Mouse (Mus musculus): ENCODE results near the gene Atp1a4. TPM values are rescaled to one million over a fixed set of nuclear protein-coding genes. Genes with fewer than 3 reads are reported as not detected.

Atp1a4 gene
- polyA plus RNA-seq, 1 experiment from 2014 or later = not detected

GRCm38 (mm10) chr1:172200871-172201447, 57.3 kb downstream of the Atp1a4 start:
- Histone ChIP-seq H3K9me3 (ENCODE audit: control insufficient read depth, low read depth, low read length) (no peaks in the 10 kb centered on the region), H3K27me3 (ENCODE audit: control insufficient read depth, insufficient read depth, low read length) (no peaks in the 10 kb centered on the region), H3K36me3 (ENCODE audit: control insufficient read depth, insufficient read depth, low read length) (peaks cover 39% of the 10 kb centered on the region), H3K4me2 (replicated peaks; ENCODE audit: low read depth, low read length) (peak overlapping the region; percentile 2; the same call in 1 of the 2 replicates), H3K9ac (replicated peaks; ENCODE audit: low read depth, low read length) (no peak overlapping the region), H3K27ac (ENCODE audit: low read length) (peak overlapping the region; percentile 33; the same call in 1 of the 2 replicates), H3K4me3 (ENCODE audit: low read depth, low read length) (no peak overlapping the region), H3K4me1 (ENCODE audit: control insufficient read depth, insufficient read depth, low read length) (peaks cover 50% of the 10 kb centered on the region)
- WGBS = 50% methylated on average over 7 of the region's 7 CpGs
- peak; percentile 16; the same call in 1 of the 2 replicates for ATAC-seq (ENCODE audit: insufficient number of reproducible peaks, insufficient read depth, low FRiP score, low read depth)

DNA sequence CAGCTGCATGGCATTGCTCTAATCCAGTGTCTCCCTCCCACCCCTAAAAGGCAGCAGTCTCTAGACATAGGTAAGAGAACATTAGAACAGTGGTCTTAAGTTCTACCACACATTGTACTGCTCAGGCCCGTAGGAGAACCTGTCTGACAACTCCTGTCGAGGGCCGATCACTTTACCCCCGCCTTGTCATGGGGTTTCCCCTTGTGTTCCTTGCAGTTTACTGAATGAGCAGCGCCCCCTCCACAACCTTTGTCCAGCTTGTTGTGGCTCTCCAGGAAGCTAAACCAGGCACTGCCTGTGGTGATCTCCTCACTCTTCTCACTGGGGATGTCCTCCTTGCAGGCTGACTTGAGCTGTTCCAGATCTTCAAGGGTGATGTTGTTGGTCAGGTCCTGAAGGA, 58.1 kb downstream of the Atp1a4 start:
- Histone ChIP-seq H3K27ac (ENCODE audit: low read length) (no peak overlapping the region; the same call in 1 of the 2 replicates), H3K4me2 (replicated peaks; ENCODE audit: low read depth, low read length) (no peak overlapping the region), H3K9me3 (ENCODE audit: control insufficient read depth, low read depth, low read length) (no peaks in the 10 kb centered on the region), H3K4me1 (ENCODE audit: control insufficient read depth, insufficient read depth, low read length) (peaks cover 42% of the 10 kb centered on the region), H3K4me3 (ENCODE audit: low read depth, low read length) (no peak overlapping the region), H3K27me3 (ENCODE audit: control insufficient read depth, insufficient read depth, low read length) (no peaks in the 10 kb centered on the region), H3K9ac (replicated peaks; ENCODE audit: low read depth, low read length) (no peak overlapping the region), H3K36me3 (ENCODE audit: control insufficient read depth, insufficient read depth, low read length) (peaks cover 46% of the 10 kb centered on the region)
- 74% methylated on average over 5 of the region's 5 CpGs for WGBS
- no peak for ATAC-seq (ENCODE audit: insufficient number of reproducible peaks, insufficient read depth, low FRiP score, low read depth)

DNA sequence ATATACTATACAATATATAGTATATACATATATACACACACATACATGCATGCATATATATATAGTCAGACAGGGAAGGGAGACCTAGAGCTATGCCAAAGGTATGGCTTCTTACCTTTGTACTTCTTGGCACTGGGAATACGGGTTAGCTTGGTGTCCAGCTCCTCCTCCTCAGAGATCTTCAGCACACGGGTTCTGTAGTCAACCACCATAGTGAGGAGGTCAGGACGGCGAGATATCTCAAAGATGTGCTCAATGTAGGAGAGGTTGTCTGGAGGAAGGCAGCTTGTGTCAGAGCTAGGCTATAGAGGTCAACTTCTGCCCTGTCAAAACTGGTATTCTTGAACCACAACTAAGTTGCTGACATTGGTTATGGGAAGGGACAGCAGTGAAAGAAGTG, 59.2 kb downstream of the Atp1a4 start:
- H3K4me3 ChIP-seq (ENCODE audit: low read depth, low read length) = no peak overlapping the region
- H3K27me3 ChIP-seq (ENCODE audit: control insufficient read depth, insufficient read depth, low read length) = no peaks in the 10 kb centered on the region
- 94% methylated on average over 4 of the region's 4 CpGs for WGBS
- no peak overlapping the region for H3K27ac ChIP-seq (ENCODE audit: low read length)
- peaks cover 32% of the 10 kb centered on the region for H3K4me1 ChIP-seq (ENCODE audit: control insufficient read depth, insufficient read depth, low read length)
- ATAC-seq (ENCODE audit: insufficient number of reproducible peaks, insufficient read depth, low FRiP score, low read depth) = no peak
- no peak overlapping the region for H3K4me2 ChIP-seq (replicated peaks; ENCODE audit: low read depth, low read length)
- no peak overlapping the region for H3K9ac ChIP-seq (replicated peaks; ENCODE audit: low read depth, low read length)
- no peaks in the 10 kb centered on the region for H3K9me3 ChIP-seq (ENCODE audit: control insufficient read depth, low read depth, low read length)
- peaks cover 56% of the 10 kb centered on the region for H3K36me3 ChIP-seq (ENCODE audit: control insufficient read depth, insufficient read depth, low read length)

DNA sequence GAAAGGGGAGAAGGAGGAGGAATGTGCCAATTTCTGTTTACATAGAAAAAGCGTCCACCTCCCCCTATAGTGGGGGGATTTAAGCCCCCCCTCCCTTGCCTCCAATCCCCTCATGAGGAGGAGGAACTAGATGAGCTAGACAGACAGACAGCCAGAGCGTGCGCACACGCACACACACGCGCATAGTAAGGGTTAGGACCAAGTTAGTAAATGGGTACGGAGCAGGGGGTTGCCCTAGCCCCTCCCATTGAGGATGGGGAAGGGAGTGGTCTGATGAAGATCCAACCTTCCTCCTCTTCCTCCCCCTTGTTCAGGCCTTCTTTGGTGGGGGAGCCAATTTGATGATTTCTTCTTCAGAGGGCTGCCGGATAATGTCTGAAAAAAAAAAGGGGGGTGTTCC, 59.9 kb downstream of the Atp1a4 start:
- H3K9me3 ChIP-seq (ENCODE audit: control insufficient read depth, low read depth, low read length) = no peaks in the 10 kb centered on the region
- no peak overlapping the region for H3K4me3 ChIP-seq (ENCODE audit: low read depth, low read length)
- H3K27ac ChIP-seq (ENCODE audit: low read length) = no peak overlapping the region
- ATAC-seq (ENCODE audit: insufficient number of reproducible peaks, insufficient read depth, low FRiP score, low read depth) = no peak
- H3K4me1 ChIP-seq (ENCODE audit: control insufficient read depth, insufficient read depth, low read length) = peaks cover 25% of the 10 kb centered on the region
- no peak overlapping the region for H3K4me2 ChIP-seq (replicated peaks; ENCODE audit: low read depth, low read length)
- WGBS = 80% methylated on average over 8 of the region's 8 CpGs
- no peak overlapping the region for H3K9ac ChIP-seq (replicated peaks; ENCODE audit: low read depth, low read length)
- no peaks in the 10 kb centered on the region for H3K27me3 ChIP-seq (ENCODE audit: control insufficient read depth, insufficient read depth, low read length)
- peaks cover 62% of the 10 kb centered on the region for H3K36me3 ChIP-seq (ENCODE audit: control insufficient read depth, insufficient read depth, low read length)

DNA sequence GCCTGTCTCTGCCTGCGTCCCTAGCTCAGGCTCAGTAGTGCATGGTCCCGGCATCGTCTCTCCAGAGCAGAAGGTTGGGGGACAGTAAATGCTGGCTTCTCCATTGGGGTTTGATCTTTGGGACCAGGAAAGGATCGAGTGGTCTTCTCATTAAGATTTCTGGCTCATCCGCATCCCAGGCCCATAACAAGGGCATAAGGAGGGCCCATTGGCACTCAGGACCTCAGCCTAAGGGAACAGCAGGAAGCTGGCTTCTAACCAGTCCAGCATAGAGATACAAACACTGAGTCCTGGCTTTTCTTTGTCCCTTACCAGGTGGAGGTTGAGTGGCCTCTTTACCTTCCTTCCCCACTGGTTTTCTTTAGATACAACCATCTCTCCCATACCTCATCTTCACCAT, 60.4 kb downstream of the Atp1a4 start:
- H3K4me3 ChIP-seq (ENCODE audit: low read depth, low read length) = no peak overlapping the region
- 76% methylated on average over 5 of the region's 5 CpGs for WGBS
- no peak overlapping the region for H3K4me2 ChIP-seq (replicated peaks; ENCODE audit: low read depth, low read length)
- no peak overlapping the region for H3K9ac ChIP-seq (replicated peaks; ENCODE audit: low read depth, low read length)
- ATAC-seq (ENCODE audit: insufficient number of reproducible peaks, insufficient read depth, low FRiP score, low read depth) = no peak
- no peak overlapping the region for H3K27ac ChIP-seq (ENCODE audit: low read length)
- peaks cover 20% of the 10 kb centered on the region for H3K4me1 ChIP-seq (ENCODE audit: control insufficient read depth, insufficient read depth, low read length)
- H3K36me3 ChIP-seq (ENCODE audit: control insufficient read depth, insufficient read depth, low read length) = peaks cover 63% of the 10 kb centered on the region
- H3K27me3 ChIP-seq (ENCODE audit: control insufficient read depth, insufficient read depth, low read length) = no peaks in the 10 kb centered on the region
- no peaks in the 10 kb centered on the region for H3K9me3 ChIP-seq (ENCODE audit: control insufficient read depth, low read depth, low read length)

- Histone ChIP-seq H3K4me1 (ENCODE audit: control insufficient read depth, insufficient read depth, low read length) (peaks cover 13% of the 10 kb centered on the region), H3K27ac (ENCODE audit: low read length) (no peak overlapping the region), H3K4me3 (ENCODE audit: low read depth, low read length) (no peak overlapping the region), H3K9me3 (ENCODE audit: control insufficient read depth, low read depth, low read length) (no peaks in the 10 kb centered on the region), H3K27me3 (ENCODE audit: control insufficient read depth, insufficient read depth, low read length) (no peaks in the 10 kb centered on the region), H3K9ac (replicated peaks; ENCODE audit: low read depth, low read length) (no peak overlapping the region), H3K36me3 (ENCODE audit: control insufficient read depth, insufficient read depth, low read length) (peaks cover 69% of the 10 kb centered on the region), H3K4me2 (replicated peaks; ENCODE audit: low read depth, low read length) (no peak overlapping the region)
- ATAC-seq (ENCODE audit: insufficient number of reproducible peaks, insufficient read depth, low FRiP score, low read depth) = no peak
- WGBS = 87% methylated on average over 3 of the region's 3 CpGs
These were observed 61.1 kb downstream of the Atp1a4 start for GRCm38 (mm10) chr1:172197146-172197545.

GRCm38 (mm10) chr1:172194435-172194834, 63.8 kb downstream of the Atp1a4 start:
- Histone ChIP-seq H3K4me3 (ENCODE audit: low read depth, low read length) (no peak overlapping the region), H3K36me3 (ENCODE audit: control insufficient read depth, insufficient read depth, low read length) (peaks cover 77% of the 10 kb centered on the region), H3K9ac (replicated peaks; ENCODE audit: low read depth, low read length) (no peak overlapping the region), H3K4me1 (ENCODE audit: control insufficient read depth, insufficient read depth, low read length) (no peaks in the 10 kb centered on the region), H3K27me3 (ENCODE audit: control insufficient read depth, insufficient read depth, low read length) (no peaks in the 10 kb centered on the region), H3K9me3 (ENCODE audit: control insufficient read depth, low read depth, low read length) (no peaks in the 10 kb centered on the region), H3K27ac (ENCODE audit: low read length) (no peak overlapping the region), H3K4me2 (replicated peaks; ENCODE audit: low read depth, low read length) (no peak overlapping the region)
- ATAC-seq (ENCODE audit: insufficient number of reproducible peaks, insufficient read depth, low FRiP score, low read depth) = no peak
- 74% methylated on average over 8 of the region's 8 CpGs for WGBS

DNA sequence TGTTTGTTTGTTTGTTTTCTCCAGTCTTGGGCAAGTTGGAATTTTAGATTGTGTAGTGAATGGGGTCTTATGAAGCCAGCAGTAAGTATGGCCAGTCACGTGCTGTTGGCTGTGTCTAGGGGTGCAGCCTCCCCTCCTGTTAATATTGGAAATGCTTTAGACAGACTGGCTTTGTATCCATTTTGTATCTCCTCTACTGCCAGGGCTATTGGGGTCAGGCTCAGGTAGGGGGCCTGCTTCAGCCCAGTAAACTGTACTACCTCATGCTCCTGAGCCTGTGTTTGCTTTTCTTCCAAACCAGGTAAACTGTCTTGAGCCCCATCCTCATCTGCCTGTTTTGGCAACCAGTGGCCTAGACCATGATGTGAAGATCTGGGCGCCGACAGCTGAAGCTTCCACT, 66.0 kb downstream of the Atp1a4 start:
- no peak for ATAC-seq (ENCODE audit: insufficient number of reproducible peaks, insufficient read depth, low FRiP score, low read depth)
- Histone ChIP-seq H3K9ac (replicated peaks; ENCODE audit: low read depth, low read length) (no peak overlapping the region), H3K4me3 (ENCODE audit: low read depth, low read length) (no peak overlapping the region), H3K27me3 (ENCODE audit: control insufficient read depth, insufficient read depth, low read length) (no peaks in the 10 kb centered on the region), H3K9me3 (ENCODE audit: control insufficient read depth, low read depth, low read length) (no peaks in the 10 kb centered on the region), H3K36me3 (ENCODE audit: control insufficient read depth, insufficient read depth, low read length) (peaks cover 82% of the 10 kb centered on the region), H3K4me1 (ENCODE audit: control insufficient read depth, insufficient read depth, low read length) (no peaks in the 10 kb centered on the region), H3K27ac (ENCODE audit: low read length) (no peak overlapping the region), H3K4me2 (replicated peaks; ENCODE audit: low read depth, low read length) (no peak overlapping the region)
- 86% methylated on average over 3 of the region's 3 CpGs for WGBS

GRCm38 (mm10) chr1:172191578-172191977, 66.6 kb downstream of the Atp1a4 start:
- Histone ChIP-seq H3K36me3 (ENCODE audit: control insufficient read depth, insufficient read depth, low read length) (peaks cover 83% of the 10 kb centered on the region), H3K4me3 (ENCODE audit: low read depth, low read length) (no peak overlapping the region)
- WGBS = 87% methylated on average over 2 of the region's 2 CpGs

More at GRCm38 (mm10) chr1:172191578-172191977, 66.6 kb downstream of the Atp1a4 start:
- Histone ChIP-seq H3K9ac (replicated peaks; ENCODE audit: low read depth, low read length) (no peak overlapping the region), H3K27me3 (ENCODE audit: control insufficient read depth, insufficient read depth, low read length) (no peaks in the 10 kb centered on the region), H3K4me2 (replicated peaks; ENCODE audit: low read depth, low read length) (no peak overlapping the region), H3K4me1 (ENCODE audit: control insufficient read depth, insufficient read depth, low read length) (no peaks in the 10 kb centered on the region), H3K27ac (ENCODE audit: low read length) (no peak overlapping the region), H3K9me3 (ENCODE audit: control insufficient read depth, low read depth, low read length) (no peaks in the 10 kb centered on the region)
- no peak for ATAC-seq (ENCODE audit: insufficient number of reproducible peaks, insufficient read depth, low FRiP score, low read depth)
